Mouse (Mus musculus): ENCODE measurements at regions not wholly inside any gene's neighbourhood (a gene's known extent, or its start where the extent isn't known, plus 50 kb on each side); places are given as distances from the start of the nearest gene placed in this dataset.

GRCm38 (mm10) chr15:22208991-22209390 lies 339.8 kb upstream of the Cdh18 start:
- Histone ChIP-seq H3K27ac (ENCODE audit: low read depth, low read length) (no peak overlapping the region), H3K4me1 (ENCODE audit: insufficient read depth, low read length) (no peaks in the 10 kb centered on the region), H3K4me3 (ENCODE audit: low read depth, low read length) (no peak overlapping the region), H3K36me3 (ENCODE audit: insufficient read depth, low read length) (no peaks in the 10 kb centered on the region), H3K4me2 (ENCODE audit: low read depth, low read length, poor library complexity, severe bottlenecking) (no peak overlapping the region), H3K9ac (replicated peaks; ENCODE audit: low read length, poor library complexity, severe bottlenecking) (no peak overlapping the region), H3K9me3 (ENCODE audit: low read length) (no peaks in the 10 kb centered on the region), H3K27me3 (ENCODE audit: insufficient read depth, low read length) (no peaks in the 10 kb centered on the region)
- no peak for DNase-seq (ENCODE audit: low spot score)
- ATAC-seq (ENCODE audit: low FRiP score) = no peak
- TF ChIP-seq CTCF (IDR thresholded peaks at IDR 0.05) = no peak
- WGBS = 90% methylated on average over 1 of the region's 1 CpGs

DNA sequence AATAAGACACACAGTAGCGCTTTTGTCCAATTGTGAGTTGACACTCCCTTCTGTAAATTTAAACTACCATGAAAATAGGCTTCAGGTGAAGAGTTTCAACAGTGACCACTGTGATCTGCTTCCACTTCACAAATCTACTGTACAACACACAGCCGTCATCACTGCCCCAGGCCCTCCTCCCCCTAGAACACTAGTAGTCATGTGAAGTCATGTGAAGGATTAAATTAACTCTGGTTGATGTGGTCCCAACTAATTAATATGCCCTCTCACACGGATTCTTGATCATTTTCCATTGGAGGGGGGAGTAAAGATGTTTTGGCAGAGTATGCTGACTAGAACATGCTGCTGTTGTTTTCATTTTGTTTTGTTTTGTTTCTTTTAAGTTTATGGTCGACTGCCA lies 316.2 kb upstream of the Cdh18 start:
- WGBS = 63% methylated on average over 4 of the region's 4 CpGs

DNA sequence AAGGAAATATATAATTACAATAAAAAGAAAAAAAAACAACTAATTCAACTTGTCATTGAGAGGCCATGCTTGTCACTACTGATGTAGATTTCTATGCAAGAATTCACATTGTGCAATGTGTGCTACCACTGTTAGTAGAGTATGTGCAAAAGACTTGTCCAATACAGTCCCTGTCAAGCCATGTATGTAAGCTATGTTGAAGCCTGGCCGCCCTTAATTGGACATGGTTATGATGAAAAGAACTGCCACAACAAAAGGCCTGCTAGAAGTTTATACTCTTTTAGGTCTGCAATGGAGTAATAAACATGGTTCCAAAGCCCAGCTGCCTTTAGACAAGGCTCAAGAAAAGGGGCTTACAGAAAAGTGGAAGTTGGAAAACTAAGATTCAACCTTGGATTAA lies 267.9 kb upstream of the Cdh18 start:
- no peak for DNase-seq (ENCODE audit: low spot score)
- TF ChIP-seq CTCF (IDR thresholded peaks at IDR 0.05) = no peak
- no peaks in the 10 kb centered on the region for H3K36me3 ChIP-seq (ENCODE audit: insufficient read depth, low read length)
- WGBS = 62% methylated on average over 1 of the region's 1 CpGs
- H3K9me3 ChIP-seq (ENCODE audit: low read length) = no peaks in the 10 kb centered on the region
- no peaks in the 10 kb centered on the region for H3K4me1 ChIP-seq (ENCODE audit: insufficient read depth, low read length)
- no peaks in the 10 kb centered on the region for H3K27me3 ChIP-seq (ENCODE audit: insufficient read depth, low read length)
- H3K9ac ChIP-seq (replicated peaks; ENCODE audit: low read length, poor library complexity, severe bottlenecking) = no peak overlapping the region
- ATAC-seq (ENCODE audit: low FRiP score) = no peak
- no peak overlapping the region for H3K4me3 ChIP-seq (ENCODE audit: low read depth, low read length)
- no peak overlapping the region for H3K27ac ChIP-seq (ENCODE audit: low read depth, low read length)
- H3K4me2 ChIP-seq (ENCODE audit: low read depth, low read length, poor library complexity, severe bottlenecking) = no peak overlapping the region

More for the DNA sequence above, 316.2 kb upstream of the Cdh18 start:
- TF ChIP-seq CTCF (IDR thresholded peaks at IDR 0.05) = no peak
- no peaks in the 10 kb centered on the region for H3K36me3 ChIP-seq (ENCODE audit: insufficient read depth, low read length)
- H3K4me3 ChIP-seq (ENCODE audit: low read depth, low read length) = no peak overlapping the region
- no peaks in the 10 kb centered on the region for H3K9me3 ChIP-seq (ENCODE audit: low read length)
- H3K4me1 ChIP-seq (ENCODE audit: insufficient read depth, low read length) = no peaks in the 10 kb centered on the region
- DNase-seq (ENCODE audit: low spot score) (peak; percentile 23), ATAC-seq (ENCODE audit: low FRiP score) (no peak)
- H3K9ac ChIP-seq (replicated peaks; ENCODE audit: low read length, poor library complexity, severe bottlenecking) = no peak overlapping the region
- no peak overlapping the region for H3K4me2 ChIP-seq (ENCODE audit: low read depth, low read length, poor library complexity, severe bottlenecking)
- H3K27ac ChIP-seq (ENCODE audit: low read depth, low read length) = no peak overlapping the region
- no peaks in the 10 kb centered on the region for H3K27me3 ChIP-seq (ENCODE audit: insufficient read depth, low read length)

GRCm38 (mm10) chr15:22311016-22311415 lies 237.8 kb upstream of the Cdh18 start:
- no peaks in the 10 kb centered on the region for H3K9me3 ChIP-seq (ENCODE audit: low read length)
- H3K4me1 ChIP-seq (ENCODE audit: insufficient read depth, low read length) = no peaks in the 10 kb centered on the region
- DNase-seq (ENCODE audit: low spot score) (no peak), ATAC-seq (ENCODE audit: low FRiP score) (no peak)
- no peak overlapping the region for H3K4me2 ChIP-seq (ENCODE audit: low read depth, low read length, poor library complexity, severe bottlenecking)
- no peak overlapping the region for H3K9ac ChIP-seq (replicated peaks; ENCODE audit: low read length, poor library complexity, severe bottlenecking)
- no peak overlapping the region for H3K4me3 ChIP-seq (ENCODE audit: low read depth, low read length)
- H3K36me3 ChIP-seq (ENCODE audit: insufficient read depth, low read length) = no peaks in the 10 kb centered on the region
- 84% methylated on average over 5 of the region's 5 CpGs for WGBS
- no peak overlapping the region for H3K27ac ChIP-seq (ENCODE audit: low read depth, low read length)
- H3K27me3 ChIP-seq (ENCODE audit: insufficient read depth, low read length) = no peaks in the 10 kb centered on the region
- TF ChIP-seq CTCF (IDR thresholded peaks at IDR 0.05) = no peak

DNA sequence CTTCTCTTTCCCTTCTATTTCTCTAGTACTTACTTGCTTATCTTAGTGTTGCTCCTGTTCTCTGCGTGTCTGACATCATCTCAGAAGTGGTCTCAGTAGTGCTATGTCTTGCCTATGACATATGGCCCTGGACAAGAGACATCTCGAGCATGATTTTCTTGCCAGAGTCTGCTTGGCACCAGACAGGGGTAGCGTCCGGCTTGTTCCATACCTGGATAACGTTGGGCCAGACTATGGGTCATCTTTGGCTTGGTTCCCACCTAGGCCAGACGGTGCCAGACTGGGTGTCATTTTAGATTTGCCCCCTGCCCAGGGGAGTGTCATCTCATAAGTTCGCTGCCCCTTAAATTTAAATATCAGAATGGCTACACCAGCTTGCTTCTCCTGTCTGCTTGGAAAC lies 229.8 kb upstream of the Cdh18 start:
- Histone ChIP-seq H3K4me3 (ENCODE audit: low read depth, low read length) (no peak overlapping the region), H3K9ac (replicated peaks; ENCODE audit: low read length, poor library complexity, severe bottlenecking) (no peak overlapping the region), H3K4me2 (ENCODE audit: low read depth, low read length, poor library complexity, severe bottlenecking) (no peak overlapping the region), H3K36me3 (ENCODE audit: insufficient read depth, low read length) (no peaks in the 10 kb centered on the region), H3K27ac (ENCODE audit: low read depth, low read length) (no peak overlapping the region), H3K4me1 (ENCODE audit: insufficient read depth, low read length) (no peaks in the 10 kb centered on the region), H3K27me3 (ENCODE audit: insufficient read depth, low read length) (no peaks in the 10 kb centered on the region), H3K9me3 (ENCODE audit: low read length) (no peaks in the 10 kb centered on the region)
- WGBS = 90% methylated on average over 7 of the region's 7 CpGs
- DNase-seq (ENCODE audit: low spot score) (no peak), ATAC-seq (ENCODE audit: low FRiP score) (no peak)
- no peak for TF ChIP-seq CTCF (IDR thresholded peaks at IDR 0.05)

DNA sequence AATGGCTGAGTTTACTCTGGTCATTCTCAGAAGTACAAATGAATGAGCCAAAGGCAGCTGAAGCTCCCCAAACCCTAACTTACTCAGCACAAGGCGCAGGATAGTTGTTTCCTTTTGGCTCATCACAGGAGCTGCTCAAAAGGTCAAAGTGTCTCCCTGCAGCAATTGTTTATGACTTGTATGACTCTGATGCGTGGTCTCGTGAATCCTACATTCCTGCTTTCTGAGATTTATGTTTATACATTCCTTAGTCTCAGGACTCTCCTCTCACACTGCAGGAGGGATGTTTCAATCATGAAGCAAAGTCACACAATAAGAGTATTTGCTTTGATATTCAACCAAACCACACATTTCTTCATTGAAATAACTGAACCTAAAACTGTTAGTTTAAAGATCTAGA lies 209.9 kb upstream of the Cdh18 start:
- H3K9me3 ChIP-seq (ENCODE audit: low read length) = no peaks in the 10 kb centered on the region

DNA sequence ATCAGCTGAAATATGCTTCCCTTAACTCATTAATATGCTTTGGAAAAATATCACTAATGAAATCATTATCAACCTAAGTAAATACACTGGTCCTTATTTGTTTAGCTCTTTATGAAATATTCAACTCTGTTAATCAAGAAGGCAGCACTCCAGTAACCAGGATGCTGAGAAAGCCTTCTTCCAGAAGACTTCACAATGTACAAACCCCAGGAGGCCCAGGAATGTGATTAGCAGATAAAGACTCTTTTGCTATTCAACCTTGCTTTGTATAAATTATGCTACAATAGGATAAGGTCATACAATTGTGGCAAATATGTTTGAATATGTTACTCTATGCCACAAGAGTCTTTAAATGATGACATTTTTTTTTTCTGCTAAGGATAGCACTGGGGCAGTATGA lies 204.5 kb upstream of the Cdh18 start:
- Histone ChIP-seq H3K36me3 (ENCODE audit: insufficient read depth, low read length) (no peaks in the 10 kb centered on the region), H3K9me3 (ENCODE audit: low read length) (no peaks in the 10 kb centered on the region), H3K4me1 (ENCODE audit: insufficient read depth, low read length) (no peaks in the 10 kb centered on the region), H3K27ac (ENCODE audit: low read depth, low read length) (no peak overlapping the region), H3K27me3 (ENCODE audit: insufficient read depth, low read length) (no peaks in the 10 kb centered on the region), H3K4me2 (ENCODE audit: low read depth, low read length, poor library complexity, severe bottlenecking) (no peak overlapping the region), H3K4me3 (ENCODE audit: low read depth, low read length) (no peak overlapping the region), H3K9ac (replicated peaks; ENCODE audit: low read length, poor library complexity, severe bottlenecking) (no peak overlapping the region)
- no peak for TF ChIP-seq CTCF (IDR thresholded peaks at IDR 0.05)
- ATAC-seq (ENCODE audit: low FRiP score) = no peak
- no peak for DNase-seq (ENCODE audit: low spot score)

More for the DNA sequence above, 209.9 kb upstream of the Cdh18 start:
- no peak for TF ChIP-seq CTCF (IDR thresholded peaks at IDR 0.05)
- ATAC-seq (ENCODE audit: low FRiP score) = no peak
- Histone ChIP-seq H3K27me3 (ENCODE audit: insufficient read depth, low read length) (no peaks in the 10 kb centered on the region), H3K4me1 (ENCODE audit: insufficient read depth, low read length) (no peaks in the 10 kb centered on the region), H3K27ac (ENCODE audit: low read depth, low read length) (no peak overlapping the region), H3K4me3 (ENCODE audit: low read depth, low read length) (no peak overlapping the region), H3K9ac (replicated peaks; ENCODE audit: low read length, poor library complexity, severe bottlenecking) (no peak overlapping the region), H3K36me3 (ENCODE audit: insufficient read depth, low read length) (no peaks in the 10 kb centered on the region), H3K4me2 (ENCODE audit: low read depth, low read length, poor library complexity, severe bottlenecking) (no peak overlapping the region)
- 74% methylated on average over 3 of the region's 3 CpGs for WGBS
- no peak for DNase-seq (ENCODE audit: low spot score)
